Mouse (Mus musculus) small intestine, adult 2 months (tissue): ENCODE results near the gene Pdk3. TPM values are rescaled to one million over a fixed set of nuclear protein-coding genes. Genes with fewer than 3 reads are reported as not detected.

ENCODE experiments used
- H3K27ac ChIP-seq: fragments of 200-500 bp; 2 replicates; pipeline ENCODE4 v1.5.1; 2012; ENCODE audit warnings: low read depth, low read length, control low read depth, inconsistent platforms; ENCODE audit not compliant: insufficient read depth
- H3K27me3 ChIP-seq: fragments of 200-500 bp; 2 replicates; pipeline ENCODE4 v1.6.1; 2012; ENCODE audit warnings: mild to moderate bottlenecking, moderate library complexity, low read length, inconsistent platforms; ENCODE audit not compliant: control insufficient read depth, insufficient read depth
- H3K36me3 ChIP-seq: fragments of 200-500 bp; 2 replicates; pipeline ENCODE4 v1.6.1; 2012; ENCODE audit warnings: mild to moderate bottlenecking, low read length, control low read depth, inconsistent platforms; ENCODE audit not compliant: control insufficient read depth, insufficient read depth
- H3K4me1 ChIP-seq: fragments of 200-500 bp; 2 replicates; pipeline ENCODE4 v1.6.1; 2012; ENCODE audit warnings: low read length, inconsistent platforms, mixed read lengths; ENCODE audit not compliant: control insufficient read depth, insufficient read depth, insufficient read length
- H3K4me3 ChIP-seq: fragments of 200-500 bp; 2 replicates; pipeline ENCODE4 v1.5.1; 2012; ENCODE audit warnings: low read depth, mild to moderate bottlenecking, control low read depth, inconsistent platforms, low read length, moderate library complexity
- CTCF ChIP-seq: fragments of 200-500 bp; IDR thresholded peaks from 2 replicates; pipeline ENCODE4 v1.5.1; 2012; ENCODE audit warnings: low read depth, mild to moderate bottlenecking, control low read depth, inconsistent platforms, low read length, moderate library complexity, mixed read lengths; ENCODE audit not compliant: insufficient replicate concordance, insufficient read length; ENCODE audit errors: extremely low read depth
- POLR2A ChIP-seq: fragments of 200-500 bp; IDR thresholded peaks from 2 replicates; pipeline ENCODE4 v1.6.1; 2012; ENCODE audit warnings: low read depth, mild to moderate bottlenecking, control low read depth, inconsistent platforms, low read length, moderate library complexity
- WGBS: fragments of 180-500 bp; shearing (Covaris S2); methylation state at CpG from one replicate; pipeline ENCODE4 v1.1.7; 2018; 5-methylcytosine and 5-hydroxymethylcytosine counted together
- polyA plus RNA-seq: library from polyadenylated mRNA; depleted of rRNA; stranded (reverse); fragments of >200 nt; gene quantifications from 2 replicates; pipeline ENCODE4 v1.2.3, GENCODE M21; 2012; rRNA removed

Gene Pdk3
- polyA plus RNA-seq = 5.3 and 13.0 TPM in 2 replicates

DNA sequence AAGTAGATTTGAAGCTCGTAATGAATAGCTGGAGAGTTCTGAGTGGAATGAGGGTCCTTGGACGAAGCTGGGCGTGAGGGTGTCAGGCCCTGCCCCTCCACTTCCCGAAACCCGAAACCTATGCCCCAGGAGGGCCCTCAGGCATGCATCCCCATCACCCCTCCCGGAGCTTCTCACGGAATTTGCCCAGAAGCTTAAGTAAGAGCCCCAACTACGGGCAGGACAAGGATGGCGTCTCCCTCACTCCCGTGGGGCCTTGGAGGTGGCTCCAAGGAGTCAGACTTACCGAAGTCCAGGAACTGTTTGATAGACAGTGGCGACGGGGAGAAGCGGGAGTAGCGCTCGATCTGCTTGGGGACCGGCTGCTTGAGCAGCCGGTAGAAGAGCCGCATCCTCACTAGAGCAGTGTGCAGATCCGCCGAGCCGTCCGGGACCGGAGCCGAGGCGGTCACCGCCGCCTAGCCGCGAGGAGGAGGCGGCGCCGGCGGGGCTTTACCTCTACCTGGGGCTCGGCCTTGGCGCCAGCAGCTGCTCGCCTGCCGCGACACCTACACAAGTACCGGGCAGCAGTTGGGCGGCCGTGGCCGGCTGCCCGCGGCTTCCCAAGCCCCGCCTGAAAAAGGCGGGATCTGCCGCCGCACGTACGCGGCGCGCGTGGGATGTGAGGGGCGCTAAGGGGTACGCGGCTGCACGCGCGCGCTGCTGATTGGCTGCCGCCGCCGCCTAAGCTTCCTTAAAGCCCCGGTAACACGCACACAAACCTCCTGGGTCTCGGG, at the start of gene Pdk3:
Gene Pdk3, minus strand, starts transcription at position 641 of the 776 bp plus-strand sequence.
- Histone ChIP-seq H3K27ac (0 out of 2 replicates have a peak within 1 kb of the TSS, but pooled peaks have one; percentile 9), H3K4me1 (no peaks in the 10 kb centered on the region), H3K36me3 (no peaks in the 10 kb centered on the region), H3K4me3 (peak within 1 kb of the TSS; percentile 80), H3K27me3 (no peaks in the 10 kb centered on the region)
- TF ChIP-seq CTCF (no peak), POLR2A (no peak)
- 17% methylated on average over 67 of the region's 68 CpGs for WGBS

DNA sequence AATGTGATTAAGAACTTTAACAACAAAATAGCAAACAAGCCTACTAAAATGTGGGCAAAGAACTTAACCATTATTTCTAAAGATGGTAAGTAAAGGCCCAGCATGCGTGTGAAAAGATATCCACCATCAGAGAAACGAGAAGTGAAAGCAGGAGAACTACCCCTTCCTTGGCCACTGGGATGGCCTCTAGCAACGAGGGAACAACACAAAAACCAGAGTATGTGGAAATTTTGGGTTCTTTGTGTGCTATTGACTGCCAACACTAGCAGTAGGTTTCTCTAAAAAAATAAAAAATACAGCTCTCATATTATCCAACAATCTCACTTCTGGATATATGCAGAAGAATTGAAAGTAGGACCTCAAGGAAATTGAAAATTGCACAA, 45.6 kb upstream of the Pdk3 start:
- peak overlapping the region; percentile 51; the same call in 1 of the 2 replicates for H3K27ac ChIP-seq
- peaks cover 2% of the 10 kb centered on the region; the same call in 1 of the 2 replicates for H3K4me1 ChIP-seq
- H3K27me3 ChIP-seq = no peaks in the 10 kb centered on the region
- no peaks in the 10 kb centered on the region for H3K36me3 ChIP-seq
- no peak for TF ChIP-seq CTCF
- no peak overlapping the region for H3K4me3 ChIP-seq
- WGBS = 25% methylated on average over 3 of the region's 3 CpGs

- no peaks in the 10 kb centered on the region for H3K36me3 ChIP-seq
- 53% methylated on average over 7 of the region's 7 CpGs for WGBS
- 0 out of 2 replicates have a peak overlapping the region, but pooled peaks have one; percentile 35 for H3K27ac ChIP-seq
- no peak for TF ChIP-seq CTCF
- no peak for TF ChIP-seq POLR2A
- no peaks in the 10 kb centered on the region for H3K27me3 ChIP-seq
- H3K4me1 ChIP-seq = peaks cover 2% of the 10 kb centered on the region; the same call in 1 of the 2 replicates
- H3K4me3 ChIP-seq = no peak overlapping the region
Measured at GRCm38 (mm10) chrX:93876981-93877633, 45.1 kb upstream of the Pdk3 start.

DNA sequence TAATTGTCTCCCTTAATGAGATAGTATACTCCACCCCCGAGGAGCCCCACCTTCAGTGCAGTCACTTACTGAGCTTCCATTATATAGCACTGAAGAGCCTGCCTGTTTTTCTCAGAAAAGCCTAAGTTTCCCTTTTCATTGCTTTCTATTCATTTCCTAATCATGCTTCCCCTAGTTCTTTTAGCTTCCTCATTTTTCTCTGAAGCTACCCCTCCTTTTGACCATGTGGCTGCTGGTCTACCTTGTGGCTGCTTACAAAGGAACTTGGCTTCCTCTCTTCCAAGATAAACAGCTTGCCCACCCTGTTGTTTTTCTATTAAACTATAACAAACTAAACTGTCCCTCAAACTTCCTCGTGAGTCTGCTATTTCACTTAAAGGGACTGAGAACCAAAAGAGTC, 31.4 kb upstream of the Pdk3 start:
- no peaks in the 10 kb centered on the region for H3K27me3 ChIP-seq
- no peak overlapping the region for H3K27ac ChIP-seq
- 35% methylated on average over 2 of the region's 2 CpGs for WGBS
- no peak overlapping the region for H3K4me3 ChIP-seq
- 0 out of 2 replicates have a peak, but pooled peaks cover 2% of the 10 kb centered on the region for H3K4me1 ChIP-seq
- no peaks in the 10 kb centered on the region for H3K36me3 ChIP-seq
- TF ChIP-seq CTCF = no peak
- no peak for TF ChIP-seq POLR2A

DNA sequence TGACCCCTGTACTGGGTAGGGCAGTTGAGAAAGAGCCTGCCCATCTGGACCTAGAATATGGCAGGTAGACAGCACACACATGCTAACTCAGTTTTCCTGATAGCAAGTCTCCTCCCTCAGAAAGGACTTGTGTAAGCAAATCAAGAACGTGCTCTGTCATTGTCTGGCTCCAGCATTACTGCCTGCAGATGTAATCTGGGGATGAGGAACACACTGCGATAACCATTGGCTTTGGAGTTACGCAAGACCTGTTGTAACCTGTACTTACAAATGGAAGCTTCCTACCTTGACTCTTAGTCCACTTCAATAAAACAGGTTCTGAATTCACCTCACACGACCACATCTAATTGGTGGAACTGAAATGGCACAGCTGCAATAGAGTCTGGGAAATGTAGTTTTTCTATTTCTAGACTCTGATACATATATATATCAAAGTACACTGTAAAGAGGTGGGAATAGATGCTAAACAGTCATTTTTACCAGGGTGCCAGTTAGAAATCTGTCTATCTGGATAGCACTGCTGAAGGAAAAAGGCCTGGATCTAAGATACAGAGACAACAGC, 30.6 kb upstream of the Pdk3 start:
- no peak overlapping the region for H3K4me3 ChIP-seq
- WGBS = 36% methylated on average over 4 of the region's 4 CpGs

GRCm38 (mm10) chrX:93857756-93858155, 25.8 kb upstream of the Pdk3 start:
- H3K4me3 ChIP-seq = no peak overlapping the region
- H3K27me3 ChIP-seq = no peaks in the 10 kb centered on the region
- H3K27ac ChIP-seq = no peak overlapping the region
- 68% methylated on average over 3 of the region's 3 CpGs for WGBS
- no peak for TF ChIP-seq POLR2A
- no peak for TF ChIP-seq CTCF
- H3K36me3 ChIP-seq = no peaks in the 10 kb centered on the region
- H3K4me1 ChIP-seq = 0 out of 2 replicates have a peak, but pooled peaks cover 2% of the 10 kb centered on the region

More for the DNA sequence above, 30.6 kb upstream of the Pdk3 start:
- no peak for TF ChIP-seq CTCF
- TF ChIP-seq POLR2A = no peak
- Histone ChIP-seq H3K27ac (no peak overlapping the region), H3K27me3 (no peaks in the 10 kb centered on the region), H3K4me1 (0 out of 2 replicates have a peak, but pooled peaks cover 2% of the 10 kb centered on the region), H3K36me3 (no peaks in the 10 kb centered on the region)

DNA sequence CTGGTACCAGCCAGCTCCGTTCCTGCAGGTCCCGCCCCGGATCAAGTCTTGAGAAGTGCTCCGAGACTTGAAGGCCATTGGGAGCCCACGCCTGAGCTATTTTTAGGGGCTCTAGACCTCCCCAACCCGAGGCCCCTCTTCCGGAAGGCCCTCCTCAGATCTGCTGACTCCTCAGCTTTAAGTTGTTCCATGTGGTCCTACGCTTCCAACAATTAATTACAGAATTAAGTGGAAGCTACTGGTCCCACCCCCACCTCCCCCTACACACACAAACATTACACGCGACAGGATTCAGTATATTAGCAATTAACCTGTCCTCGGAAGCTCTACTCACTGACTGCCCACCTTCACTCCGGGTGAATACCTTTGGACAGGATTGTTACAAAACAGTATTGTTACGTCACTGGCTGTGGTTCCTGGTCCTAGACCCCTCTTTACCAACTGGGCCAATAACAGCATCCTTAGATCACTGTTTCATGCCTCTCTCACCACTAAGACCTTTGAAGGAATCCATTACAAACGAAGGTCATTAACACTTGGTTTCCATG, 410 bp upstream of the Pdk3 start:
- Histone ChIP-seq H3K27ac (no peak overlapping the region), H3K4me1 (no peaks in the 10 kb centered on the region), H3K4me3 (peak overlapping the region; percentile 80), H3K27me3 (no peaks in the 10 kb centered on the region), H3K36me3 (no peaks in the 10 kb centered on the region)
- WGBS = 28% methylated on average over 14 of the region's 14 CpGs
- TF ChIP-seq POLR2A (no peak), CTCF (no peak)
